Mouse (Mus musculus) layer of hippocampus, adult 8-10 months (tissue): ENCODE data around the gene Pdlim5. TPM values are rescaled to one million over a fixed set of nuclear protein-coding genes. Genes with fewer than 3 reads are reported as not detected.

Source experiments
- DNase-seq, 2 experiments: peaks; one replicate each; pipeline ENCODE4 v3.0.0; 2022; ENCODE audit warnings: low spot score in 2 of 2
- total RNA-seq, 4 experiments: library from RNA; stranded (reverse); gene quantifications; 2 replicates each; pipeline ENCODE4 v1.2.4; 2022

Pdlim5 gene
- total RNA-seq, 4 experiments from 2014 or later = 26.5 to 29.5 (median 28.1) TPM

- DNase-seq = no peak
Measured at GRCm38 (mm10) chr3:142394796-142395508, 544 bp downstream of the Pdlim5 start.

- DNase-seq = no peak
Measured at GRCm38 (mm10) chr3:142394000-142394411, 1.5 kb downstream of the Pdlim5 start.

- no peak for DNase-seq
Measured at GRCm38 (mm10) chr3:142391531-142391930, 4.0 kb downstream of the Pdlim5 start.

GRCm38 (mm10) chr3:142390288-142390687 lies 5.2 kb downstream of the Pdlim5 start:
- DNase-seq = no peak

- DNase-seq = no peak
Measured at GRCm38 (mm10) chr3:142388189-142388588, 7.3 kb downstream of the Pdlim5 start.

- no peak for DNase-seq
Measured at GRCm38 (mm10) chr3:142386505-142386904, 9.0 kb downstream of the Pdlim5 start.

GRCm38 (mm10) chr3:142385690-142386089 lies 9.8 kb downstream of the Pdlim5 start:
- no peak for DNase-seq

- DNase-seq = no peak
Measured at GRCm38 (mm10) chr3:142376638-142377037, 18.9 kb downstream of the Pdlim5 start.

GRCm38 (mm10) chr3:142375106-142375505 lies 20.4 kb downstream of the Pdlim5 start:
- no peak for DNase-seq

- DNase-seq = no peak
Measured at GRCm38 (mm10) chr3:142372465-142373147, 22.9 kb downstream of the Pdlim5 start.

GRCm38 (mm10) chr3:142368411-142368810 lies 27.1 kb downstream of the Pdlim5 start:
- no peak for DNase-seq

GRCm38 (mm10) chr3:142362092-142362491 lies 33.4 kb downstream of the Pdlim5 start:
- DNase-seq = no peak

GRCm38 (mm10) chr3:142358951-142359350 lies 36.5 kb downstream of the Pdlim5 start:
- DNase-seq = no peak

GRCm38 (mm10) chr3:142356661-142357060 lies 38.8 kb downstream of the Pdlim5 start:
- DNase-seq = no peak

- DNase-seq = no peak
Measured at GRCm38 (mm10) chr3:142353218-142353617, 42.3 kb downstream of the Pdlim5 start.

GRCm38 (mm10) chr3:142350513-142350912 lies 45.0 kb downstream of the Pdlim5 start:
- DNase-seq = no peak

- no peak for DNase-seq
Measured at GRCm38 (mm10) chr3:142348816-142349631, 46.5 kb downstream of the Pdlim5 start.

- no peak for DNase-seq
Measured at GRCm38 (mm10) chr3:142346261-142346660, 49.2 kb downstream of the Pdlim5 start.

- DNase-seq = no peak
Measured at GRCm38 (mm10) chr3:142345235-142346125, 50.0 kb downstream of the Pdlim5 start.

- no peak for DNase-seq
Measured at GRCm38 (mm10) chr3:142343786-142344185, 51.7 kb downstream of the Pdlim5 start.

GRCm38 (mm10) chr3:142340701-142341100 lies 54.8 kb downstream of the Pdlim5 start:
- DNase-seq = no peak
